Mouse (Mus musculus) lung, postnatal 14 days (tissue): ENCODE results near the gene Cel.
A peak's percentile ranks its signal among the peaks of the same experiment; 100 is the strongest.

ENCODE experiments used
- DNase-seq: peaks from one replicate; pipeline ENCODE4 v3.0.0; 2021

Gene Cel

GRCm38 (mm10) chr2:28536766-28537633 lies 26.2 kb downstream of the Cel start:
- DNase-seq = no peak

- DNase-seq = peak; percentile 58
Measured at GRCm38 (mm10) chr2:28536166-28536565, 27.0 kb downstream of the Cel start.

DNA sequence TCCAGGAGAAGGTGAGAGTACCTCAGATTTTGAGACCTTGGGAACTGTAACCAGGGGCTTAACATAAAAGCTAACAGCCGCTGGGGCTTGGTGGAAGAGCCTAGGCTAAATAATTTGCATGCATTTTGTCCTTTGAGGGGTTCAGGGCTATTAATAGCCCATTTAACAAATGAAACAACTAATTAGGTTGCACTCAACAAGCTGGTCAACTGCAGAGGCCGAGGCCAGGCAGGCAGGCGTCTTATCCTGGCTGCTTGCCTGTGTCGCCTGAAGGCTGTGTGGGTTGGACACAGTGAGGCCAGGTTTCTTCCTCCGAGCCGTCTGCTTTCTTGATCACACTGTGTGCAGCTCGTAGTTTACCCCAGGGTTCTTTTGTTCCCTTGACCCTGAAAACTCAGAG lies 27.6 kb downstream of the Cel start:
- peak; percentile 45 for DNase-seq

DNA sequence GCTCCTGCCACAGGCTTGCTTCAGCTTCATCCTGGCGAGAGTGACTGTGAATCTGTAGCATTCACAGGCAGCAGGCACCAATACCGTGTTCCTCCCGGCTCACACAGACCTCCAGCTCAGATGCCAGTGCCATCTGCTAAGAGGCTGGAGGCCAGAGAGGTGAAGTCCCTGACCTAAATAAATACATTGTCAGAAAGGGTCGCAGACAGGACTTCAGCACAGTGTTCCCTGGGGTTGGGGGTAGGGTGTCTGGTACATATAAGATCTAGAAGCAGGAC lies 28.0 kb downstream of the Cel start:
- no peak for DNase-seq

DNA sequence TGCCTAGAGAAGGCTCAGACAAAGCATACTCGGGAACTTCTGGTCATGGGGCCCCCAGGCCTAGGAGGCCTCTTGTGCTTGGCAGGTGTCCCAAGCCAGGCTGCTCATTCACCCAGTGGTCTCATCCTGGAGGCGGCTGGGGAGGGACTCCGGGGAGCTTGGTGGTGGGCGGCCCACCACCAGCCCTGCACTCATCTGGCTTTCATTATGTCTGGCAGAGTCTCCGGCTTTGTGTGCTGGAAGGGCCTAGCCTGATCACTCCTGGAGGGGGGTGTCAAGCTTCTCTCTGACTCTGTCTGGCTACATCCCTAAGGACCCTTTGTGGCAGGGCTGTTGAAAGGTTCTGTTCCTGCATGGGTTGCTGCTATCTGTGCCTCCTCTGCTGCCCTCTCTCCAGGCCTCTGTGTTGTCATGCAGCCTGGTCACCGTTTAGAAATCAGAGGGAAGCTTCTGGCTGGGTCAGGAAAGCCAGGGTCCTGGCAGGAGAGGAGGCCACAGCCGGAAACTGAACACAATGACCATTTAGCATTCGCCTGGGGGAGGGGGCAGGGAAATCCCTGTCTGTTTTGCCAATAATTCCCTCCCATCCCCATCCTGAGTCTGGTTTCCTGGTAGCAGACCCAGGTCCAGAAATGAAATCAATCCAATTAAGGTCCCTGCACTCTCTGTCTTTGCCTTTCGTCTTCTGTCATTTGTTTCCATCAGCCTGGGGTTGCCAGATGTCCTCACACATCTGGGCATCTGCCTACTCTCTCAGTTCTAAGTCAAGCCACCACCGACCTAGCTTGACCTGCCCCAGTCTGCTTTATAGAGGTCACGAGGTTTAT lies 28.6 kb downstream of the Cel start:
- peak; percentile 66 for DNase-seq

DNA sequence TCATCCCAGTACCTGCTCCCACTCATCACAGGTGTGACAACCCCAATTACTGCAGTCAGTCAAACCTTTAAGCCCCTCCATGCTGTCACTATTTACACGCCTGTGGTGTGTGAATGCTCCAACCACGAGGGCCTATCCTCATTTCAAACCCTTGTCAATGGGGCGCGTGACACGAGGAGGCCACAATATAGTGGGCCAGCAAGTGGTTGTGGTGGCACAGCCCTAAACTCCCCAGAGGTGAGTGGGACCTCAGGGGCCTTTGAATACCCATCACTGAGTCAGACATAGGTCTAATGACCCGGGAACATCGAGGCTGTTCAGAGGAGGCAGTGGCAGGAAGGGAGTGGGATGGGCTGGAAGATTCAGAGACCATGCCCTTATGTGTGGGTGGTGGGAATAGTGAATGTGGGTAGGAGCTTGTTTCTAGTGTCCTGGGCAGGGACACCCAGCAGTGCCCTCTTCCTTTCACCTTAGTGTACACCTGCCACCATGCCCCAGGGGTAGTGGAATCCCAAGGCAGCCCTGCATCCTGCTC lies 29.2 kb downstream of the Cel start:
- no peak for DNase-seq

- peak; percentile 91 for DNase-seq
Measured at GRCm38 (mm10) chr2:28532938-28533771, 30.0 kb downstream of the Cel start.

DNA sequence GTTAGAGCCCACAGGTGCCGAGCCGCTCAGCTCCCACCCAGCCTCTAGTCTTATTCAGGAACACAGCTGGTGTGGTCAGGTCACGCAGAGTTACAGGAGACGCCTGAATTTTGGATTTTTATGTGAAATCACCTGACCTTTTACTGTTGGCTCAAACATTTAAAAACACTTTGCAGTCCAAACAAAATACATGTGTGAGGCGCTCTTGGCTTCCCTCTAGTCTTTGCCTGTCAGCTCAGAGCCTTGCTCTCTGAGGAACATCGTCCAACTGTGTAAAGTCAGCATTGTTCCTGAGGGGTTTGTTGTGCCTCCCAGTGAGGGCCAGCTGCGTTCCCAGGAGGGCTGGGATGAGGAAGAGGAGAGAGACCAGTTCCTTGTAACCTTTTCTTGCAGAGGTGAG lies 32.9 kb downstream of the Cel start:
- DNase-seq = no peak

DNA sequence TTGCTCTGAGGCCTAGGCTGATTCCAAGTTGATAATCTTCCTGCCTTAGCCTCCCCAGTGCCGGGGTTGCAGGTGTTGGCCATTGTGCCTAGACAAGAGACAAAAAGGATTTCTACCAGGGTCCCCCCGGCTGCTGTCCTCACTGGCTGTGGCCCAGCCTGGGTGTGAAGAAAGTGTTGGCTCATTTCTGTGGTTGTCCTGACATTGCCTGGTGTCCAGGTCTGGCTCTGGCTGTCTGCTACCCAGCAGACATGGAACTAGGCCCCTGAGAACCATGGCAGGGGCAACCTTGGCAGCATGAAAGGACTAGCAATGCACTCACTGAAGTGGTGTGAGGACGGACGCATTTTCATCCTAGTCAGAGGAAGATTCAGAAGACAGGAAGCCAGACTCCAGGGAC lies 33.3 kb downstream of the Cel start:
- DNase-seq = no peak

DNA sequence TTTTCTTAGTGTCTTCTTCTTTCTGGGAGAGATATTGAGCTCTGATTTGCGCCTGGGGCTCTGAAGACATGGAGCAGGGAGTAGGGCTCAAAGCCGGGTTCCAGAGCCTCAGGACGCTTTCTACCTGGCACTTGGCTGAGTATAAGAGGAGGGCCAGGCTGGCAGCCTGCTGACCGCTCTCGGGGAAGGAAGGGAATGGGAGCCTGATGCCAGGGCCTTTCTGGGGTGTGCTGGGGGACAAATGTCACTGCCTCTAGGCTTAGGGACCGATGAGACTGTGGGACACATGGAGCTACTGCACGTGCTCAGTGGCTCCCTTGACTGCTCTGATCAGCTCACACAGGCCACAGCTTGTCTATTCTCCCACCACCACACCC lies 34.9 kb downstream of the Cel start:
- DNase-seq = no peak

DNA sequence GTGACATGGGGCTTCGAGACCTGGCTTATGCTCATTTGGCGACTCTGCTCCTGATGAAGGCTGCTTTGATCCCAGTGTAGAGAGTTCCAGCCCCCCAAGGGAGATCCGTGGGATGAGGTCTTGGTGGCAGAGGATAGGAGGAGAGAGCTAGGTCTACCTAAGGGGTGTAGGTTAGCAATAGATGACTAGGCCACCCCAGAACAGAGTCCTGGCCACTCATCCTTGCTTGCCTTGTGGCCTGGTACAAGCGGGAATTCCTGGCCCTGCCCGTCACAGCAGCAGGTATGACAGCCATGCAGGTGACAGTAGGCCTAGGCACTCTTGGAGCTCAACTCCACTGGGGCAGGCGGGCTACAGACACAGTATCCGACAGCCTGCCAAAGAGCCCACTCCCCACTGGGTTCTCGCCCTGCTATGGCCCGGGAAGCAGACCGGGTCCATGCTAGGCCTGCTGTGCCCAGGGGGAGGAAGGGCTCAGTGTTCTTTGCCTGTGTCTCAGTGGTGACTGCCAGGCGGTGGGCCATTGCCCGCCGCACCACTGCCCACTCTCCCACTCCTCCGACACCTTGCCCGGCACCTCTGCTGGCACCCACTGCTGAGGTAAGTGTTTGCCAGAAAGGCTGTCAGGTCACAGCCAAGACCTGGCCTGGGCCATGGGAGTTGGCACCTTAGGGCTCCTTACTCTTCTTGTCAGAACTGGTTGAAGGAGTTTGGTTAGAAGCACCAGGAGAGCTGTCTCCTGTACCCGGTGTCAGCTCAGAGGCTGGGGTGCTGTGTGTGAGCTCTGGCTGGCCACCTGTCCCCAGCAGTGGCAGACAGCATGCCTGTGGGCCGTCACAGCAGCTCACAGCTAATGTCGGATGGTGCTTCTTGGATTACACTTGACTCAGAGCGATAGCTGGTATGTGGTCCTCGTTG lies 35.5 kb downstream of the Cel start:
- no peak for DNase-seq

DNA sequence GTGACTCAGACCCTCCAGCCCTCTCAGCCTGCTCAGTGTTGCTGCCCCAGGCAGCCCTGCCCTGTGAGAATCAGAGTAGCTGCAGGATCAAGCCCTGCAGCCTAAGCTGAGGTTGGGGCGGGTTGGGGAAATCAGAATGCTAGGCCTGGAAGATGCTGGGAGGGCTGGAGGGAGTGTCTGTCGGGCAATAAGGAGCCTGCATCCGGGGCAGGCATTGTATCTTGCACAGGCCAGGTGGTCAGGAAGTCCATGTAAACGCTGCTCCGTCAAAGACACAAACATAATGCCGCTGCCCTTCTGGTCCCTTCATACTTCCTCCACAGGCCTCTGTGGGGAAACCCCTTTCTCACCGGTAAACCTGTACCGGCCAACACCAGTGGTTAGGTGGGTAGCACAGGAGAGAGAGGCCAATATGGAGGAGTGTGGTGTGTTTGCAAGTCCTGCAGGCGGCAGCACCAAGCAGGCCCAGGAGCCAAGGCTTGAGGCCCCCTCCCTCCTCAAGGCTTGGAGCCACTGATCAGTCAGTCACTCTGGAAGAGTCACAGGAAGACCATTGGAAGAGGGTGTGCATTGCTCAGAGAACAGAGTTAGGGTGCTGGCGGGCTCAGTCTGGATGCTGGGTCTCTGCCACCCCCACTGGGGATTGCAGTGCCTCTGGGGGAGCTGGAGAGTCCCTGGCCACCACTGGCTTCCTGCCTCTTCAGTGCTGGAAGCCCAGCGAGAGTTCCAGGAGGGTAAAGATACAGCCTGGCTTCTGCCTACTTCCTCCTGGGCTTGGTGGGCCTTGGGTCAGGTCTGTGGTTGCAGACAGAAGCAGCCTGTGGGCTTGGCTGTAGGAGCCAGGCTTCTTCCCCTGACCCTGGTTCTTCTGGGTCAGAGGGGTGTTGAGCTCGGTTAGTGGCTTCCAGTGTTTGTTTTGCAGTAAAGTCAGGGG lies 37.0 kb downstream of the Cel start:
- DNase-seq = no peak

DNA sequence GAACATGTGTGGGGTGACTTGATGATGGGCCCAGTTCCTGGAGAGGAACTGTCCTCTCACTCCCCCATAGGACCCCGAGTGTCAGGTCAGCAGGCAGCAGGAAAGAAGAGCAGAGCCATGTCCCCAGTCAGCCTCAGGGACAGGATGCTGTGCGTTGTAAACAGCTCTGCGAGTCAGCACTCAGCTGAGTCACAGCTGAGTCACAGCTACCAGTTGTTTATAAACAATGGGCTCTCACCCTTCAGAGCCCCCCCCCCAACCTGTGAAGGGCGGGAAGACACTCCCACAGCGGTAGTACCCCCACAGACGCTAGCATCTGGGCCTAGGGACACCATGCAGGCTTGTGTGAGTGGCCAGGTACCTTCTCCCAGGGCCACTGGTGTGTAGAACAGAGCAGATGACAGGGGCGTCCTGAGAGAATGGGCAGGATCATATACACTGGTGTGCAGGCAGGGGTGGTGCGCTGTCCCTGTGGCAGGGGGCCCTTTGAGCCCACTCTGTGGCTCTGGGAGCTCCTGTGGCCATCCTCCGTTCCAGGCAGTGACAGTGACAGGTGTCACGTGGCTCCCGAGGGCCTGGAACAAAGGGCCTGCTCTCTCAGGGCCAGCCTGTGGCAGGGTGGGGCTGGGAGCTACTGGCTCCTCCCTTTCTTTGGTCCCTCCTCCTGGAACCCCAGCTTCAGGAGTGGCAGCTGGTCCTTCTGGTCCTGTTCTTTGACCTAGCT lies 37.8 kb downstream of the Cel start:
- peak; percentile 77 for DNase-seq

DNA sequence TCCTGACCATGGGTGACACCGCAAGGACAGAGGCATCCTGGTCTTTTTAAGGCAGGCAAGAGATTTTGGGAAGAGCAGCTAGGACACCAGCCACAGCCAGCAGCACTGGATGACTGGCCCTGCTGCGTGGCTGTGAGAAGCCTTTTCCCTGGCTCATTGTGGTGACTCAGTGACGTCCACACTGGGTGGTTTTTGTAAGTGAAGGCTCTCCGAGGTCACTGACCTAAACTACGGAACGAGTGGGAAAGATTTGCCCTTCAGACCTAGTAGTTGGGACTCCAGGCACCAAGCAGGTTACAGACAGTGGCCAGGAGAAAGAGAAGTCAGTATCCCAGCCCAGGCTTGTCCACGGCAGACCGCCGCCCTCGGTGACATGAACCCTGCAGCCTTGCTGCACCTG lies 38.8 kb downstream of the Cel start:
- DNase-seq = no peak

DNA sequence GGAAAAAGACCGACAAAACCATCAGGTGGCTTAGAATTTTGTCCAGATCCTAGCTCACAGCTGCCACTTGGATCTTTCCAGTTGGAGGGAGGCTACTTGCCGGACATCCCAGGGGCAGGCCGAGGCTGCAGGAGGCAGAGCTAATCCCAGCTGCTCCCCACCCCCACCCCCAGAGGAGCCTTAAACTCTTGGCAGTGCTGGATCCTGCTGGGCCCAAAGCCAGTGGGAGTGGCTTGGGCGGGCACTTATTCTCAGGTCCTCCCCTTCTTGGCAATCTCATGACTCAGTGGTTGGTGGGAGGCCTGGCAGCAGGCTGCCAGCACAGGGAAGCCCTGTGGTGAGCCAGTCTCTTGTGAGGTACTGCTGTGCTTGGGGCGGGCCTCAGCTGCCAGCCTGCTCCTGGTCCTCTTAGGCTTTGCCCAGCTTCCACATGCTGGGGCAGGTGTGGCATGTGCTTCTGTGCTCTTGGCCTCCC lies 39.5 kb downstream of the Cel start:
- DNase-seq = peak; percentile 91

DNA sequence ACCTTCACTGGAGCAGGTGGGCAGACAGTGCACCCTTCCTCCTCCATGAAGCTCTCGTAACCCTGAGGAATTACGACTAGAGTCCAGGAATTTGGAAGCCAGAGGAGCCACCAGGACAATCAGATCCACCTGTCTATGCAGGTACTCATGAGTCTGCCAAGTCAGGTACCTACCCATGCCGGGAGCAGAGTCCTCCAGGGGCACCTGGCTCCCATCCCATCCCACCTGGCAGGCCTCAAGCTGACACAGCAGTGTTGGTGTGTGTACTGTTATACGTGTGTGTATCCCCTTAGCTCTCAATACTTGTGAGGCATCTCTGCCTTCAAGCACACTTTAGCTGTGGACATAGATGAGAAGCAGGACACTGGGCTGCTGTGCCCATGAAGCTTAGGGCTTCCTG lies 41.0 kb downstream of the Cel start:
- no peak for DNase-seq

- DNase-seq = no peak
Measured at GRCm38 (mm10) chr2:28521571-28522151, 41.5 kb downstream of the Cel start.

- no peak for DNase-seq
Measured at GRCm38 (mm10) chr2:28520581-28520980, 42.6 kb downstream of the Cel start.

DNA sequence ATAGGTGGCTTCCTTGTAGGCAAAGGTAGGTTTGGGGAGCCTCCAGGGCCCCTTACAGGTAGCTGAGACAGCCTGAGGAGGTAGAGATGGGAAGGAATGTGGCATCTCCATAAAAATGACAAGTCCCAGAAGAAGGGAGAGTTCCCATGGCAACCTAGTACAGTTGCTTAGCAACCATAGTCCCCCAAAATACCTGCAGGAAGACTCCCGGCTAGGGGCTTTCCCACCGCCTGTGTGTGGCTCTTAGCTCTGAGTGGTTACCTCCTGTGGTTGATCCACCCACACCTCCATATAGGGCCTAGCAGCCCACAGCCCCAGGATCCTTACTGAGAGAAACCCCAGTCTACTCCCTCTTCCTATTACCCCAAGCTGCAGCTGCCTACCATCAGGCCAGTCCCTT lies 45.0 kb downstream of the Cel start:
- no peak for DNase-seq
